Mouse (Mus musculus): Measurements from ENCODE around the gene Chchd4.
A peak's percentile ranks its signal among the peaks of the same experiment; 100 is the strongest.
"Not testable (repeated sequence)": the region's sequence is repeated elsewhere in the genome, so short reads cannot be mapped to it uniquely, and the experiment has no call there.

Gene Chchd4

GRCm38 (mm10) chr6:91473805-91474440 is 577 bp upstream of the Chchd4 start:
- DNase-seq, result no peak

GRCm38 (mm10) chr6:91472319-91472718 is 1.0 kb downstream of the Chchd4 start:
- no peak for DNase-seq

- not testable (repeated sequence) for DNase-seq
Observed at GRCm38 (mm10) chr6:91471427-91471826, 1.9 kb downstream of the Chchd4 start.

- no peak for DNase-seq
Observed at GRCm38 (mm10) chr6:91470712-91471111, 2.6 kb downstream of the Chchd4 start.

GRCm38 (mm10) chr6:91467106-91467505 is 6.2 kb downstream of the Chchd4 start:
- DNase-seq, result no peak

GRCm38 (mm10) chr6:91465756-91466155 is 7.6 kb downstream of the Chchd4 start:
- DNase-seq, result peak; percentile 56

GRCm38 (mm10) chr6:91459471-91459870 is 13.9 kb downstream of the Chchd4 start:
- DNase-seq, result peak; percentile 83

GRCm38 (mm10) chr6:91454546-91454945 is 18.8 kb downstream of the Chchd4 start:
- no peak for DNase-seq

GRCm38 (mm10) chr6:91452056-91452455 is 21.3 kb downstream of the Chchd4 start:
- DNase-seq, result no peak

- DNase-seq, result no peak
Observed at GRCm38 (mm10) chr6:91449472-91450225, 23.7 kb downstream of the Chchd4 start.

GRCm38 (mm10) chr6:91445316-91445715 is 28.0 kb downstream of the Chchd4 start:
- no peak for DNase-seq

- DNase-seq, result no peak
Observed at GRCm38 (mm10) chr6:91441145-91441662, 32.1 kb downstream of the Chchd4 start.

- peak; percentile 97 for DNase-seq
Observed at GRCm38 (mm10) chr6:91440474-91441144, 32.7 kb downstream of the Chchd4 start.

GRCm38 (mm10) chr6:91424151-91424550 is 49.2 kb downstream of the Chchd4 start:
- DNase-seq, result no peak

GRCm38 (mm10) chr6:91421629-91422028 is 51.7 kb downstream of the Chchd4 start:
- no peak for DNase-seq

- DNase-seq, result no peak
Observed at GRCm38 (mm10) chr6:91417291-91417845, 56.0 kb downstream of the Chchd4 start.

GRCm38 (mm10) chr6:91416146-91416545 is 57.2 kb downstream of the Chchd4 start:
- DNase-seq, result no peak

GRCm38 (mm10) chr6:91414890-91415289 is 58.5 kb downstream of the Chchd4 start:
- DNase-seq, result peak; percentile 31
